Mouse (Mus musculus): ENCODE data around the gene Elp4.

- TF ChIP-seq CTCF (IDR thresholded peaks at IDR 0.05; ENCODE audit: borderline replicate concordance, insufficient read depth, low read length) (no peak), POLR2A (IDR thresholded peaks at IDR 0.05; ENCODE audit: low read depth, low read length) (no peak)
Observed at GRCm38 (mm10) chr2:105799840-105800239, 104.5 kb downstream of the Elp4 start.

All from embryonic fibroblast, embryonic 13.5 days (primary cell).